Mouse (Mus musculus) macrophage (primary cell): Measurements from ENCODE around the gene Actn1. TPM values are rescaled to one million over a fixed set of nuclear protein-coding genes. Genes with fewer than 3 reads are reported as not detected.
A peak's percentile ranks its signal among the peaks of the same experiment; 100 is the strongest.
"Not testable (repeated sequence)": the region's sequence is repeated elsewhere in the genome, so short reads cannot be mapped to it uniquely, and the experiment has no call there.

ENCODE experiments used
- H3K27ac ChIP-seq: fragments of 350-480 bp; formaldehyde crosslinking; 2 replicates; pipeline ENCODE4 v1.9.0; 2021
- H3K36me3 ChIP-seq: fragments of 350-480 bp; formaldehyde crosslinking; 2 replicates; pipeline ENCODE4 v1.9.0; 2021; ENCODE audit errors: inconsistent target
- H3K4me3 ChIP-seq: fragments of 350-480 bp; formaldehyde crosslinking; 2 replicates; pipeline ENCODE4 v1.9.0; 2021; ENCODE audit errors: inconsistent target
- H3K79me2 ChIP-seq: fragments of 350-480 bp; formaldehyde crosslinking; 2 replicates; pipeline ENCODE4 v1.9.0; 2021; ENCODE audit errors: inconsistent target
- WGBS: methylation state at CpG from one replicate; pipeline ENCODE4 v1.1.7; 2026; ENCODE audit warnings: inconsistent platforms; ENCODE audit not compliant: missing documents; 5-methylcytosine and 5-hydroxymethylcytosine counted together
- polyA plus RNA-seq: library from polyadenylated mRNA; stranded (reverse); fragments of 250-400 nt; gene quantifications from 3 replicates; pipeline ENCODE4 v1.2.4, GENCODE M21; 2018; ENCODE audit warnings: inconsistent platforms

Gene Actn1
- polyA plus RNA-seq, 1 experiment from 2014 or later = 88.5 TPM

- H3K36me3 ChIP-seq = no peaks in the 10 kb centered on the region
- no peak overlapping the region for H3K27ac ChIP-seq
- H3K4me3 ChIP-seq = no peak overlapping the region
- WGBS = 56% methylated on average over 9 of the region's 10 CpGs
- no peaks in the 10 kb centered on the region for H3K79me2 ChIP-seq
These were observed 13.0 kb upstream of the Actn1 start for GRCm38 (mm10) chr12:80273020-80273686.

- H3K36me3 ChIP-seq = no peaks in the 10 kb centered on the region
- no peaks in the 10 kb centered on the region for H3K79me2 ChIP-seq
- no peak overlapping the region for H3K4me3 ChIP-seq
- WGBS = 52% methylated on average over 5 of the region's 5 CpGs
- no peak overlapping the region for H3K27ac ChIP-seq
These were observed 11.6 kb upstream of the Actn1 start for GRCm38 (mm10) chr12:80271806-80272205.

- 83% methylated on average over 3 of the region's 3 CpGs for whole genome bisulfite sequencing
- Histone ChIP-seq H3K4me3 (no peak overlapping the region), H3K36me3 (no peaks in the 10 kb centered on the region), H3K79me2 (no peaks in the 10 kb centered on the region), H3K27ac (no peak overlapping the region)
These were observed 10.8 kb upstream of the Actn1 start for GRCm38 (mm10) chr12:80270924-80271323.

GRCm38 (mm10) chr12:80269303-80269702 is 9.1 kb upstream of the Actn1 start:
- Histone ChIP-seq H3K27ac (no peak overlapping the region), H3K36me3 (no peaks in the 10 kb centered on the region), H3K79me2 (no peaks in the 10 kb centered on the region), H3K4me3 (no peak overlapping the region)
- 94% methylated on average over 2 of the region's 2 CpGs for WGBS

- Histone ChIP-seq H3K4me3 (no peak overlapping the region), H3K79me2 (no peaks in the 10 kb centered on the region), H3K36me3 (no peaks in the 10 kb centered on the region), H3K27ac (no peak overlapping the region)
- 91% methylated on average over 6 of the region's 6 CpGs for WGBS
These were observed 7.8 kb upstream of the Actn1 start for GRCm38 (mm10) chr12:80267962-80268361.

- 14% methylated on average over 4 of the region's 7 CpGs for whole genome bisulfite sequencing
- not testable (repeated sequence) for H3K27ac ChIP-seq, H3K36me3 ChIP-seq, H3K79me2 ChIP-seq, H3K4me3 ChIP-seq
These were observed 4.2 kb upstream of the Actn1 start for GRCm38 (mm10) chr12:80264388-80264787.

- Histone ChIP-seq H3K79me2 (peaks cover 38% of the 10 kb centered on the region), H3K4me3 (peak overlapping the region; percentile 67), H3K36me3 (no peaks in the 10 kb centered on the region), H3K27ac (peak overlapping the region; percentile 67)
- WGBS = 26% methylated on average over 25 of the region's 25 CpGs
These were observed 849 bp upstream of the Actn1 start for GRCm38 (mm10) chr12:80260744-80261695.

GRCm38 (mm10) chr12:80259216-80260055 is 735 bp downstream of the Actn1 start:
- Histone ChIP-seq H3K4me3 (peak overlapping the region; percentile 67), H3K79me2 (peaks cover 54% of the 10 kb centered on the region), H3K27ac (0 out of 2 replicates have a peak overlapping the region, but pooled peaks have one; percentile 2), H3K36me3 (no peaks in the 10 kb centered on the region)
- under 1% methylated on average over 54 of the region's 64 CpGs for WGBS

- Histone ChIP-seq H3K4me3 (peak overlapping the region; percentile 67), H3K27ac (0 out of 2 replicates have a peak overlapping the region, but pooled peaks have one; percentile 2), H3K79me2 (peaks cover 62% of the 10 kb centered on the region), H3K36me3 (no peaks in the 10 kb centered on the region)
- WGBS = 15% methylated on average over 19 of the region's 22 CpGs
These were observed 1.5 kb downstream of the Actn1 start for GRCm38 (mm10) chr12:80258520-80259215.

- 84% methylated on average over 2 of the region's 2 CpGs for WGBS
- Histone ChIP-seq H3K4me3 (no peak overlapping the region), H3K79me2 (peaks cover 100% of the 10 kb centered on the region), H3K27ac (no peak overlapping the region), H3K36me3 (no peaks in the 10 kb centered on the region)
These were observed 8.2 kb downstream of the Actn1 start for GRCm38 (mm10) chr12:80251978-80252377.

- Histone ChIP-seq H3K36me3 (no peaks in the 10 kb centered on the region), H3K4me3 (no peak overlapping the region), H3K27ac (no peak overlapping the region), H3K79me2 (peaks cover 100% of the 10 kb centered on the region)
- 92% methylated on average over 3 of the region's 3 CpGs for WGBS
These were observed 8.6 kb downstream of the Actn1 start for GRCm38 (mm10) chr12:80251554-80251953.

- H3K36me3 ChIP-seq = no peaks in the 10 kb centered on the region
- no peak overlapping the region for H3K4me3 ChIP-seq
- WGBS = 86% methylated on average over 6 of the region's 6 CpGs
- H3K79me2 ChIP-seq = peaks cover 100% of the 10 kb centered on the region
- H3K27ac ChIP-seq = no peak overlapping the region
These were observed 10.6 kb downstream of the Actn1 start for GRCm38 (mm10) chr12:80249539-80249938.

GRCm38 (mm10) chr12:80247067-80247466 is 13.1 kb downstream of the Actn1 start:
- WGBS = 82% methylated on average over 5 of the region's 5 CpGs

GRCm38 (mm10) chr12:80246505-80246904 is 13.7 kb downstream of the Actn1 start:
- H3K36me3 ChIP-seq = no peaks in the 10 kb centered on the region
- H3K4me3 ChIP-seq = no peak overlapping the region
- no peak overlapping the region for H3K27ac ChIP-seq
- WGBS = 95% methylated on average over 2 of the region's 2 CpGs
- peaks cover 100% of the 10 kb centered on the region for H3K79me2 ChIP-seq

More at GRCm38 (mm10) chr12:80247067-80247466, 13.1 kb downstream of the Actn1 start:
- H3K79me2 ChIP-seq = peaks cover 100% of the 10 kb centered on the region
- no peak overlapping the region for H3K27ac ChIP-seq
- no peak overlapping the region for H3K4me3 ChIP-seq
- H3K36me3 ChIP-seq = no peaks in the 10 kb centered on the region
